Mouse (Mus musculus): ENCODE measurements around the gene Rtn4r. TPM values are rescaled to one million over a fixed set of nuclear protein-coding genes. Genes with fewer than 3 reads are reported as not detected.

Gene Rtn4r
- polyA plus RNA-seq, 1 experiment from 2014 or later: 29.7 TPM

- Histone ChIP-seq H3K4me1 (ENCODE audit: control insufficient read depth, insufficient read depth, low read length) (peaks cover 13% of the 10 kb centered on the region), H3K9ac (ENCODE audit: low read depth, low read length) (no peak overlapping the region), H3K27me3 (ENCODE audit: control insufficient read depth, insufficient read depth, low read depth, low read length) (peaks cover 15% of the 10 kb centered on the region), H3K27ac (ENCODE audit: low read length) (no peak overlapping the region), H3K4me3 (ENCODE audit: low read depth, low read length) (no peak overlapping the region), H3K4me2 (ENCODE audit: low read length) (no peak overlapping the region), H3K36me3 (ENCODE audit: control insufficient read depth, insufficient read depth, low read length) (no peaks in the 10 kb centered on the region), H3K9me3 (replicated peaks; ENCODE audit: control insufficient read depth, low read length, poor library complexity, severe bottlenecking) (no peaks in the 10 kb centered on the region)
- ATAC-seq: no peak
- WGBS: 95% methylated on average over 5 of the region's 5 CpGs
These were observed 40.3 kb upstream of the Rtn4r start for GRCm38 (mm10) chr16:18087101-18087500.

GRCm38 (mm10) chr16:18096348-18096747 is 31.1 kb upstream of the Rtn4r start:
- no peaks in the 10 kb centered on the region for H3K36me3 ChIP-seq (ENCODE audit: control insufficient read depth, insufficient read depth, low read length)
- H3K4me1 ChIP-seq (ENCODE audit: control insufficient read depth, insufficient read depth, low read length): no peaks in the 10 kb centered on the region
- H3K9me3 ChIP-seq (replicated peaks; ENCODE audit: control insufficient read depth, low read length, poor library complexity, severe bottlenecking): peaks cover 4% of the 10 kb centered on the region; the same call in 1 of the 2 replicates
- no peak overlapping the region for H3K9ac ChIP-seq (ENCODE audit: low read depth, low read length)
- no peak overlapping the region for H3K4me3 ChIP-seq (ENCODE audit: low read depth, low read length)
- no peak overlapping the region for H3K4me2 ChIP-seq (ENCODE audit: low read length)
- 70% methylated on average over 5 of the region's 5 CpGs for WGBS
- H3K27ac ChIP-seq (ENCODE audit: low read length): no peak overlapping the region
- no peaks in the 10 kb centered on the region; the same call in 1 of the 2 replicates for H3K27me3 ChIP-seq (ENCODE audit: control insufficient read depth, insufficient read depth, low read depth, low read length)
- no peak for ATAC-seq

GRCm38 (mm10) chr16:18102816-18103215 is 24.6 kb upstream of the Rtn4r start:
- Histone ChIP-seq H3K9me3 (replicated peaks; ENCODE audit: control insufficient read depth, low read length, poor library complexity, severe bottlenecking) (no peaks in the 10 kb centered on the region), H3K4me1 (ENCODE audit: control insufficient read depth, insufficient read depth, low read length) (no peaks in the 10 kb centered on the region), H3K4me3 (ENCODE audit: low read depth, low read length) (no peak overlapping the region), H3K4me2 (ENCODE audit: low read length) (no peak overlapping the region), H3K27ac (ENCODE audit: low read length) (no peak overlapping the region), H3K36me3 (ENCODE audit: control insufficient read depth, insufficient read depth, low read length) (no peaks in the 10 kb centered on the region), H3K27me3 (ENCODE audit: control insufficient read depth, insufficient read depth, low read depth, low read length) (no peaks in the 10 kb centered on the region; the same call in 1 of the 2 replicates), H3K9ac (ENCODE audit: low read depth, low read length) (no peak overlapping the region)
- 81% methylated on average over 4 of the region's 4 CpGs for WGBS
- no peak for ATAC-seq

GRCm38 (mm10) chr16:18103366-18103765 is 24.1 kb upstream of the Rtn4r start:
- no peak overlapping the region for H3K4me3 ChIP-seq (ENCODE audit: low read depth, low read length)
- H3K4me2 ChIP-seq (ENCODE audit: low read length): no peak overlapping the region
- H3K9ac ChIP-seq (ENCODE audit: low read depth, low read length): no peak overlapping the region
- H3K4me1 ChIP-seq (ENCODE audit: control insufficient read depth, insufficient read depth, low read length): no peaks in the 10 kb centered on the region
- 84% methylated on average over 1 of the region's 1 CpGs for WGBS
- no peaks in the 10 kb centered on the region; the same call in 1 of the 2 replicates for H3K27me3 ChIP-seq (ENCODE audit: control insufficient read depth, insufficient read depth, low read depth, low read length)
- no peak overlapping the region for H3K27ac ChIP-seq (ENCODE audit: low read length)
- no peaks in the 10 kb centered on the region for H3K36me3 ChIP-seq (ENCODE audit: control insufficient read depth, insufficient read depth, low read length)
- ATAC-seq: no peak
- H3K9me3 ChIP-seq (replicated peaks; ENCODE audit: control insufficient read depth, low read length, poor library complexity, severe bottlenecking): no peaks in the 10 kb centered on the region

- 29% methylated on average over 6 of the region's 6 CpGs for whole genome bisulfite sequencing
- no peak overlapping the region for H3K9ac ChIP-seq (ENCODE audit: low read depth, low read length)
These were observed 23.6 kb upstream of the Rtn4r start for GRCm38 (mm10) chr16:18103808-18104207.

GRCm38 (mm10) chr16:18108221-18108966 is 19.0 kb upstream of the Rtn4r start:
- peak; percentile 86 for ATAC-seq
- no peak overlapping the region for H3K4me2 ChIP-seq (ENCODE audit: low read length)
- no peaks in the 10 kb centered on the region for H3K9me3 ChIP-seq (replicated peaks; ENCODE audit: control insufficient read depth, low read length, poor library complexity, severe bottlenecking)
- no peaks in the 10 kb centered on the region for H3K4me1 ChIP-seq (ENCODE audit: control insufficient read depth, insufficient read depth, low read length)
- H3K9ac ChIP-seq (ENCODE audit: low read depth, low read length): no peak overlapping the region
- WGBS: 54% methylated on average over 5 of the region's 5 CpGs
- H3K4me3 ChIP-seq (ENCODE audit: low read depth, low read length): no peak overlapping the region
- no peaks in the 10 kb centered on the region for H3K27me3 ChIP-seq (ENCODE audit: control insufficient read depth, insufficient read depth, low read depth, low read length)
- H3K27ac ChIP-seq (ENCODE audit: low read length): no peak overlapping the region
- H3K36me3 ChIP-seq (ENCODE audit: control insufficient read depth, insufficient read depth, low read length): no peaks in the 10 kb centered on the region

More at GRCm38 (mm10) chr16:18103808-18104207, 23.6 kb upstream of the Rtn4r start:
- Histone ChIP-seq H3K9me3 (replicated peaks; ENCODE audit: control insufficient read depth, low read length, poor library complexity, severe bottlenecking) (no peaks in the 10 kb centered on the region), H3K4me3 (ENCODE audit: low read depth, low read length) (no peak overlapping the region), H3K27me3 (ENCODE audit: control insufficient read depth, insufficient read depth, low read depth, low read length) (no peaks in the 10 kb centered on the region; the same call in 1 of the 2 replicates), H3K4me2 (ENCODE audit: low read length) (no peak overlapping the region), H3K27ac (ENCODE audit: low read length) (no peak overlapping the region), H3K36me3 (ENCODE audit: control insufficient read depth, insufficient read depth, low read length) (no peaks in the 10 kb centered on the region), H3K4me1 (ENCODE audit: control insufficient read depth, insufficient read depth, low read length) (no peaks in the 10 kb centered on the region)
- no peak for ATAC-seq

GRCm38 (mm10) chr16:18111042-18111441 is 16.4 kb upstream of the Rtn4r start:
- no peak overlapping the region for H3K9ac ChIP-seq (ENCODE audit: low read depth, low read length)
- H3K27me3 ChIP-seq (ENCODE audit: control insufficient read depth, insufficient read depth, low read depth, low read length): no peaks in the 10 kb centered on the region
- no peak overlapping the region for H3K4me3 ChIP-seq (ENCODE audit: low read depth, low read length)
- no peak overlapping the region for H3K27ac ChIP-seq (ENCODE audit: low read length)
- no peaks in the 10 kb centered on the region for H3K4me1 ChIP-seq (ENCODE audit: control insufficient read depth, insufficient read depth, low read length)
- H3K36me3 ChIP-seq (ENCODE audit: control insufficient read depth, insufficient read depth, low read length): no peaks in the 10 kb centered on the region
- 91% methylated on average over 7 of the region's 7 CpGs for WGBS
- ATAC-seq: no peak
- no peak overlapping the region for H3K4me2 ChIP-seq (ENCODE audit: low read length)
- no peaks in the 10 kb centered on the region for H3K9me3 ChIP-seq (replicated peaks; ENCODE audit: control insufficient read depth, low read length, poor library complexity, severe bottlenecking)

GRCm38 (mm10) chr16:18116467-18116866 is 11.0 kb upstream of the Rtn4r start:
- Histone ChIP-seq H3K27ac (ENCODE audit: low read length) (no peak overlapping the region), H3K9ac (ENCODE audit: low read depth, low read length) (no peak overlapping the region), H3K36me3 (ENCODE audit: control insufficient read depth, insufficient read depth, low read length) (no peaks in the 10 kb centered on the region), H3K4me1 (ENCODE audit: control insufficient read depth, insufficient read depth, low read length) (peaks cover 4% of the 10 kb centered on the region; the same call in 1 of the 2 replicates), H3K4me3 (ENCODE audit: low read depth, low read length) (no peak overlapping the region), H3K9me3 (replicated peaks; ENCODE audit: control insufficient read depth, low read length, poor library complexity, severe bottlenecking) (no peaks in the 10 kb centered on the region), H3K4me2 (ENCODE audit: low read length) (no peak overlapping the region), H3K27me3 (ENCODE audit: control insufficient read depth, insufficient read depth, low read depth, low read length) (no peaks in the 10 kb centered on the region)
- WGBS: 71% methylated on average over 4 of the region's 4 CpGs
- no peak for ATAC-seq

GRCm38 (mm10) chr16:18118285-18118684 is 9.2 kb upstream of the Rtn4r start:
- no peak for ATAC-seq
- Histone ChIP-seq H3K36me3 (ENCODE audit: control insufficient read depth, insufficient read depth, low read length) (no peaks in the 10 kb centered on the region), H3K9ac (ENCODE audit: low read depth, low read length) (no peak overlapping the region), H3K27ac (ENCODE audit: low read length) (no peak overlapping the region), H3K9me3 (replicated peaks; ENCODE audit: control insufficient read depth, low read length, poor library complexity, severe bottlenecking) (no peaks in the 10 kb centered on the region), H3K4me1 (ENCODE audit: control insufficient read depth, insufficient read depth, low read length) (peaks cover 4% of the 10 kb centered on the region; the same call in 1 of the 2 replicates), H3K4me2 (ENCODE audit: low read length) (no peak overlapping the region), H3K27me3 (ENCODE audit: control insufficient read depth, insufficient read depth, low read depth, low read length) (no peaks in the 10 kb centered on the region), H3K4me3 (ENCODE audit: low read depth, low read length) (no peak overlapping the region)
- WGBS: 80% methylated on average over 3 of the region's 3 CpGs

Measured in midbrain, embryonic 16.5 days (tissue).